Mouse (Mus musculus) MEL (cell line): ENCODE measurements around the gene Gm9833. TPM values are rescaled to one million over a fixed set of nuclear protein-coding genes. Genes with fewer than 3 reads are reported as not detected.

Experiments used
- DNase-seq: peaks from one replicate; pipeline ENCODE4 v3.0.0; 2011; ENCODE audit warnings: low read depth, low spot score
- H3K27ac ChIP-seq: 2 replicates; pipeline ENCODE4 v1.5.1; 2012; ENCODE audit warnings: low read depth, mild to moderate bottlenecking, control low read depth, low read length, moderate library complexity; ENCODE audit not compliant: control insufficient read depth
- H3K27me3 ChIP-seq, 2 experiments: fragments of 150-350 bp in 1 of 2; sonication (generic) in 1 of 2; 2 replicates each; pipeline ENCODE4 v1.6.1; 2012; ENCODE audit warnings: low read length in 2 of 2, mild to moderate bottlenecking in 2 of 2, improper control_type of control experiment in 1 of 2, moderate library complexity in 1 of 2; ENCODE audit not compliant: insufficient read depth in 2 of 2, control insufficient read depth in 1 of 2
- H3K36me3 ChIP-seq, 2 experiments: 2 replicates each; pipeline ENCODE4 v1.6.1; 2012 to 2014; ENCODE audit warnings: low read length in 2 of 2, improper control_type of control experiment in 1 of 2, inconsistent platforms in 1 of 2, mild to moderate bottlenecking in 1 of 2; ENCODE audit not compliant: insufficient read depth in 2 of 2, control insufficient read depth in 1 of 2
- H3K4me1 ChIP-seq, 2 experiments: fragments of 150-350 bp in 1 of 2; sonication (generic) in 1 of 2; 2 replicates each; pipeline ENCODE4 v1.6.1; 2012; ENCODE audit warnings: low read length in 2 of 2, improper control_type of control experiment in 1 of 2, mild to moderate bottlenecking in 1 of 2; ENCODE audit not compliant: insufficient read depth in 2 of 2, control insufficient read depth in 1 of 2
- H3K4me3 ChIP-seq, 2 experiments: fragments of 150-350 bp in 1 of 2; sonication (generic) in 1 of 2; 2 replicates each; pipeline ENCODE4 v1.5.1; 2012; ENCODE audit warnings: low read depth in 2 of 2, low read length in 2 of 2, mild to moderate bottlenecking in 2 of 2, moderate library complexity in 2 of 2, control low read depth in 1 of 2, improper control_type of control experiment in 1 of 2; ENCODE audit not compliant: control insufficient read depth in 1 of 2, insufficient read depth in 1 of 2
- H3K79me2 ChIP-seq: 2 replicates; pipeline ENCODE4 v1.6.1; 2012; ENCODE audit warnings: mild to moderate bottlenecking, low read length, moderate library complexity; ENCODE audit not compliant: control insufficient read depth, poor library complexity, insufficient read depth
- H3K9ac ChIP-seq: 2 replicates; pipeline ENCODE4 v1.6.1; 2012; ENCODE audit warnings: low read depth, mild to moderate bottlenecking, control low read depth, low read length, moderate library complexity; ENCODE audit not compliant: control insufficient read depth, poor library complexity, severe bottlenecking
- H3K9me3 ChIP-seq: fragments of 150-350 bp; sonication (generic); replicated peaks from 2 replicates; pipeline ENCODE4 v1.6.1; 2012; ENCODE audit warnings: mild to moderate bottlenecking, low read length, improper control_type of control experiment, moderate library complexity; ENCODE audit not compliant: insufficient read depth
- CHD1 ChIP-seq: IDR thresholded peaks from 2 replicates; pipeline ENCODE4 v1.6.1; 2012; ENCODE audit warnings: low read depth, mild to moderate bottlenecking, inconsistent platforms, low read length, improper control_type of control experiment
- CTCF ChIP-seq, 3 experiments: IDR thresholded peaks in 2 of 3; conservative IDR thresholded peaks in 1 of 3; 2 replicates each; pipeline ENCODE4 v1.5.1; 2011 to 2012; ENCODE audit warnings: low read length in 3 of 3, low read depth in 2 of 3, mild to moderate bottlenecking in 2 of 3, improper control_type of control experiment in 1 of 3, inconsistent platforms in 1 of 3, mixed read lengths in 1 of 3, moderate library complexity in 1 of 3; ENCODE audit not compliant: control insufficient read depth in 1 of 3, insufficient read depth in 1 of 3, poor library complexity in 1 of 3, severe bottlenecking in 1 of 3
- ELF1 ChIP-seq: IDR thresholded peaks from 2 replicates; pipeline ENCODE4 v1.6.1; 2014; ENCODE audit warnings: low read depth, mild to moderate bottlenecking, inconsistent platforms, low read length, improper control_type of control experiment, moderate library complexity
- EP300 ChIP-seq, 2 experiments: IDR thresholded peaks; 2 replicates each; pipeline ENCODE4 v1.6.1; 2011; ENCODE audit warnings: improper control_type of control experiment in 2 of 2, low read length in 2 of 2, low read depth in 1 of 2, mild to moderate bottlenecking in 1 of 2
- GABPA ChIP-seq: IDR thresholded peaks from 2 replicates; pipeline ENCODE4 v1.6.1; 2012; ENCODE audit warnings: low read depth, mild to moderate bottlenecking, inconsistent platforms, low read length, improper control_type of control experiment, moderate library complexity
- HCFC1 ChIP-seq: IDR thresholded peaks from 2 replicates; pipeline ENCODE4 v1.6.1; 2012; ENCODE audit warnings: low read depth, mild to moderate bottlenecking, inconsistent platforms, low read length, improper control_type of control experiment, moderate library complexity
- KAT2A ChIP-seq: conservative IDR thresholded peaks from 2 replicates; pipeline ENCODE4 v1.6.1; 2012; ENCODE audit warnings: low read depth, low read length, improper control_type of control experiment, inconsistent platforms
- MAFK ChIP-seq: IDR thresholded peaks from 2 replicates; pipeline ENCODE4 v1.6.1; 2011; ENCODE audit warnings: low read depth, mild to moderate bottlenecking, low read length, improper control_type of control experiment, borderline replicate concordance
- MAX ChIP-seq: IDR thresholded peaks from 2 replicates; pipeline ENCODE4 v1.6.1; 2011; ENCODE audit warnings: low read length, improper control_type of control experiment
- MEF2A ChIP-seq: IDR thresholded peaks from 2 replicates; pipeline ENCODE4 v1.6.1; 2014; ENCODE audit warnings: low read depth, mild to moderate bottlenecking, inconsistent platforms, low read length, improper control_type of control experiment; ENCODE audit not compliant: poor library complexity, insufficient replicate concordance, severe bottlenecking; ENCODE audit errors: extremely low read depth
- NELFE ChIP-seq: IDR thresholded peaks from 2 replicates; pipeline ENCODE4 v1.6.1; 2011; ENCODE audit warnings: low read depth, low read length, improper control_type of control experiment
- POLR2AphosphoS2 ChIP-seq: IDR thresholded peaks from 2 replicates; pipeline ENCODE4 v1.6.1; 2011; ENCODE audit warnings: low read length, improper control_type of control experiment
- POLR2AphosphoS5 ChIP-seq: IDR thresholded peaks from 2 replicates; pipeline ENCODE4 v1.6.1; 2012; ENCODE audit warnings: low read depth, borderline replicate concordance, mild to moderate bottlenecking, inconsistent platforms, low read length, moderate library complexity, mixed read lengths
- RAD21 ChIP-seq: IDR thresholded peaks from 2 replicates; pipeline ENCODE4 v1.6.1; 2011; ENCODE audit warnings: mild to moderate bottlenecking, low read depth, low read length, improper control_type of control experiment
- RCOR1 ChIP-seq: IDR thresholded peaks from 2 replicates; pipeline ENCODE4 v1.6.1; 2012; ENCODE audit warnings: low read depth, mild to moderate bottlenecking, inconsistent platforms, low read length, improper control_type of control experiment
- SIN3A ChIP-seq: IDR thresholded peaks from 2 replicates; pipeline ENCODE4 v1.6.1; 2012; ENCODE audit warnings: low read length, improper control_type of control experiment, inconsistent platforms
- SMC3 ChIP-seq: IDR thresholded peaks from 2 replicates; pipeline ENCODE4 v1.6.1; 2011; ENCODE audit warnings: low read depth, low read length, improper control_type of control experiment
- USF1 ChIP-seq: IDR thresholded peaks from 2 replicates; pipeline ENCODE4 v1.6.1; 2014; ENCODE audit warnings: low read depth, mild to moderate bottlenecking, inconsistent platforms, low read length, improper control_type of control experiment, moderate library complexity
- ZNF384 ChIP-seq: IDR thresholded peaks from 2 replicates; pipeline ENCODE4 v1.6.1; 2012; ENCODE audit warnings: low read depth, mild to moderate bottlenecking, inconsistent platforms, low read length, improper control_type of control experiment
- polyA plus RNA-seq, 2 experiments: library from polyadenylated mRNA; stranded (reverse) in 1 of 2; unstranded in 1 of 2; fragments of >175 nt in 1 of 2; fragments of >200 nt in 1 of 2; gene quantifications; 2 replicates each; pipeline versions ENCODE4 v1.2.1 to v1.2.4; 2012; ENCODE audit warnings: low replicate concordance in 2 of 2, low read depth in 1 of 2; ENCODE audit not compliant: insufficient read length in 2 of 2, insufficient read depth in 1 of 2, missing spikeins in 1 of 2
- total RNA-seq: library from RNA; depleted of rRNA; stranded (reverse); fragments of 300-350 nt; gene quantifications from 2 replicates; pipeline ENCODE4 v1.2.3, GENCODE M21; 2012

Gene Gm9833
- total and polyA plus RNA-seq, 3 experiments: 3.0 to 6.9 TPM; not detected in 1

GRCm38 (mm10) chr3:10125301-10125700, 37.4 kb downstream of the Gm9833 start:
- Histone ChIP-seq H3K9me3 (no peaks in the 10 kb centered on the region), H3K27ac (no peak overlapping the region), H3K36me3 (no peaks in the 10 kb centered on the region), H3K4me3 (no peak overlapping the region)
- DNase-seq: no peak
- TF ChIP-seq USF1 (no peak), MAFK (no peak), CHD1 (no peak), ZNF384 (no peak), RCOR1 (no peak), MAX (no peak), KAT2A (no peak), RAD21 (no peak), SMC3 (no peak), CTCF (IDR thresholded peaks at IDR 0.05 in 2 of 3, conservative IDR thresholded peaks at IDR 0.05 in 1 of 3; ENCODE audit: control insufficient read depth in 1 of 3, insufficient read depth in 1 of 3, low read depth in 2 of 3, low read length in 3 of 3, poor library complexity in 1 of 3, severe bottlenecking in 1 of 3) (no peak), POLR2AphosphoS2 (no peak), MEF2A (no peak), NELFE (no peak), ELF1 (no peak)
- TF ChIP-seq, all 39 proteins: peak for 0
- H3K9ac ChIP-seq: no peak overlapping the region
- no peaks in the 10 kb centered on the region for H3K27me3 ChIP-seq
- no peaks in the 10 kb centered on the region for H3K79me2 ChIP-seq
- no peaks in the 10 kb centered on the region for H3K4me1 ChIP-seq

DNA sequence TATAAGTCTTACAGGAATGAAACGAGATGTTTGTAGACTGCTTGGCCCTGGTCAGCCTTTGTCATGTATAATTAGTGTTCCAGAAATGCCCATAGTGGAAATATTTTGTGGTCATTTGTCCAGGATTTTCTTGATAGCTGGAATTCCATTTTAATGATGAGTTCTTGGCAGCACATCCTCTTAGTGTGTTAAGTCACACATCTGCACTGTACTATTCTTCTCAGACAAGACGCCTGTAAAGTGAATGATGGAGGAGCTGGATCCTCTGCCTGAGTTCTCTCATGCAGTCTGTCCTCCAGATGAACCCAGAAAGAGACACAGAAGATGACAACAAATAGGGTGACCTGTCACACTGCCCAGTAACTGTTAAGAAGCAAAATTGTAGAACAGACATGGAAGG, 38.1 kb downstream of the Gm9833 start:
- Histone ChIP-seq H3K27ac (no peak overlapping the region), H3K4me1 (no peaks in the 10 kb centered on the region), H3K36me3 (no peaks in the 10 kb centered on the region), H3K27me3 (no peaks in the 10 kb centered on the region), H3K9ac (no peak overlapping the region)
- no peak for DNase-seq
- no peak for TF ChIP-seq GABPA
- no peak for TF ChIP-seq POLR2AphosphoS5
- no peak for TF ChIP-seq HCFC1
- no peak for TF ChIP-seq EP300 (IDR thresholded peaks at IDR 0.05; ENCODE audit: low read depth in 1 of 2, low read length in 2 of 2)
- no peak for TF ChIP-seq SIN3A
- TF ChIP-seq RAD21: no peak
- TF ChIP-seq, all 39 proteins: peak for 0
- no peaks in the 10 kb centered on the region for H3K79me2 ChIP-seq
- no peak overlapping the region for H3K4me3 ChIP-seq
- no peaks in the 10 kb centered on the region for H3K9me3 ChIP-seq
